Mouse (Mus musculus) stomach, postnatal 0 days (tissue): Measurements from ENCODE around the gene Anxa4.

Source experiments
- CTCF ChIP-seq: IDR thresholded peaks from 2 replicates; pipeline ENCODE4 v1.5.1; 2016; ENCODE audit warnings: antibody characterized with exemption, low read depth, mild to moderate bottlenecking, moderate library complexity
- EP300 ChIP-seq: optimal IDR thresholded peaks from 2 replicates; pipeline ENCODE3; 2016; ENCODE audit warnings: antibody characterized with exemption

- TF ChIP-seq CTCF (no peak), EP300 (no peak)
These were observed 29.7 kb upstream of the Anxa4 start for GRCm38 (mm10) chr6:86823051-86823431.
